Mouse (Mus musculus) embryonic facial prominence, embryonic 10.5 days (tissue): ENCODE data around the gene Actr3. TPM values are rescaled to one million over a fixed set of nuclear protein-coding genes. Genes with fewer than 3 reads are reported as not detected.

Experiments
- polyA plus RNA-seq: library from polyadenylated mRNA; unstranded; fragments of >200 nt; fragmentation: Nextera tagmentation; extraction: Ambion mirVana; gene quantifications from 2 replicates; pipeline ENCODE4 v1.2.1, GENCODE M21; 2016

Actr3 gene
- polyA plus RNA-seq, 1 experiment from 2014 or later, result 227 TPM

Other genes with a start within 250 kb of the Actr3 start
- 21.4 and 21.7 TPM in 2 replicates for gene Slc35f5, start 124.9 kb upstream of the Actr3 start, polyA plus RNA-seq
- gene Gpr39, start 241.3 kb upstream of the Actr3 start, polyA plus RNA-seq, result 0.06 TPM in 1 of 2 replicates, not detected in the other